Mouse (Mus musculus): ENCODE data around the gene 4930404N11Rik. TPM values are rescaled to one million over a fixed set of nuclear protein-coding genes. Genes with fewer than 3 reads are reported as not detected.

4930404N11Rik gene
- polyA plus RNA-seq, 1 experiment from 2014 or later: 16.5 TPM

- no peaks in the 10 kb centered on the region for H3K27me3 ChIP-seq (ENCODE audit: control insufficient read depth, insufficient read depth, low read length)
- no peak overlapping the region; the same call in 1 of the 2 replicates for H3K27ac ChIP-seq (replicated peaks)
- peaks cover 31% of the 10 kb centered on the region for H3K36me3 ChIP-seq (ENCODE audit: control insufficient read depth, insufficient read depth, low read length)
- peaks cover 20% of the 10 kb centered on the region for H3K4me1 ChIP-seq (replicated peaks; ENCODE audit: control insufficient read depth, insufficient read depth)
- TF ChIP-seq EP300 (optimal IDR thresholded peaks at IDR 0.05) (no peak), CTCF (IDR thresholded peaks at IDR 0.05; ENCODE audit: low read depth) (peak; percentile 5; the same call in 1 of the 2 replicates)
- ATAC-seq (ENCODE audit: low FRiP score, low TSS enrichment) (0 out of 2 replicates have a peak, but pooled peaks have one; percentile 14), DNase-seq (ENCODE audit: low spot score) (peak; percentile 74)
- peak overlapping the region; percentile 30; the same call in 1 of the 2 replicates for H3K4me2 ChIP-seq (replicated peaks; ENCODE audit: low read depth)
- H3K9ac ChIP-seq (ENCODE audit: low read length): no peak overlapping the region
- no peaks in the 10 kb centered on the region for H3K9me3 ChIP-seq (ENCODE audit: control insufficient read depth, low read length)
- H3K4me3 ChIP-seq (ENCODE audit: low read depth, low read length): no peak overlapping the region
- 35% methylated on average over 31 of the region's 31 CpGs for WGBS
Observed at GRCm38 (mm10) chr10:81407539-81408423, 42.2 kb upstream of the 4930404N11Rik start.

GRCm38 (mm10) chr10:81406504-81407440, 41.2 kb upstream of the 4930404N11Rik start:
- H3K4me1 ChIP-seq (replicated peaks; ENCODE audit: control insufficient read depth, insufficient read depth): peaks cover 15% of the 10 kb centered on the region
- no peak for ATAC-seq (ENCODE audit: low FRiP score, low TSS enrichment)

GRCm38 (mm10) chr10:81405588-81406201, 40.1 kb upstream of the 4930404N11Rik start:
- no peak overlapping the region for H3K4me2 ChIP-seq (replicated peaks; ENCODE audit: low read depth)
- no peak overlapping the region for H3K9ac ChIP-seq (ENCODE audit: low read length)
- H3K27me3 ChIP-seq (ENCODE audit: control insufficient read depth, insufficient read depth, low read length): no peaks in the 10 kb centered on the region
- H3K4me1 ChIP-seq (replicated peaks; ENCODE audit: control insufficient read depth, insufficient read depth): peaks cover 12% of the 10 kb centered on the region
- peaks cover 31% of the 10 kb centered on the region for H3K36me3 ChIP-seq (ENCODE audit: control insufficient read depth, insufficient read depth, low read length)
- no peak overlapping the region for H3K4me3 ChIP-seq (ENCODE audit: low read depth, low read length)
- H3K9me3 ChIP-seq (ENCODE audit: control insufficient read depth, low read length): no peaks in the 10 kb centered on the region
- DNase-seq (ENCODE audit: low spot score): peak; percentile 76
- no peak overlapping the region for H3K27ac ChIP-seq (replicated peaks)
- no peak for ATAC-seq (ENCODE audit: low FRiP score, low TSS enrichment)
- WGBS: 51% methylated on average over 13 of the region's 13 CpGs
- TF ChIP-seq EP300 (optimal IDR thresholded peaks at IDR 0.05) (no peak), CTCF (IDR thresholded peaks at IDR 0.05; ENCODE audit: low read depth) (peak; percentile 78)

More at GRCm38 (mm10) chr10:81406504-81407440, 41.2 kb upstream of the 4930404N11Rik start:
- Histone ChIP-seq H3K27me3 (ENCODE audit: control insufficient read depth, insufficient read depth, low read length) (no peaks in the 10 kb centered on the region), H3K4me3 (ENCODE audit: low read depth, low read length) (no peak overlapping the region), H3K9ac (ENCODE audit: low read length) (no peak overlapping the region), H3K27ac (replicated peaks) (no peak overlapping the region), H3K36me3 (ENCODE audit: control insufficient read depth, insufficient read depth, low read length) (peaks cover 31% of the 10 kb centered on the region), H3K4me2 (replicated peaks; ENCODE audit: low read depth) (peak overlapping the region; percentile 30; the same call in 1 of the 2 replicates), H3K9me3 (ENCODE audit: control insufficient read depth, low read length) (no peaks in the 10 kb centered on the region)
- WGBS: 54% methylated on average over 23 of the region's 24 CpGs
- no peak for DNase-seq (ENCODE audit: low spot score)
- no peak for TF ChIP-seq EP300 (optimal IDR thresholded peaks at IDR 0.05)
- no peak for TF ChIP-seq CTCF (IDR thresholded peaks at IDR 0.05; ENCODE audit: low read depth)

- Histone ChIP-seq H3K4me1 (replicated peaks; ENCODE audit: control insufficient read depth, insufficient read depth) (peaks cover 12% of the 10 kb centered on the region), H3K27ac (replicated peaks) (no peak overlapping the region), H3K4me3 (ENCODE audit: low read depth, low read length) (no peak overlapping the region), H3K9ac (ENCODE audit: low read length) (no peak overlapping the region), H3K9me3 (ENCODE audit: control insufficient read depth, low read length) (no peaks in the 10 kb centered on the region), H3K27me3 (ENCODE audit: control insufficient read depth, insufficient read depth, low read length) (no peaks in the 10 kb centered on the region), H3K36me3 (ENCODE audit: control insufficient read depth, insufficient read depth, low read length) (peaks cover 37% of the 10 kb centered on the region), H3K4me2 (replicated peaks; ENCODE audit: low read depth) (no peak overlapping the region)
- TF ChIP-seq EP300 (optimal IDR thresholded peaks at IDR 0.05) (no peak), CTCF (IDR thresholded peaks at IDR 0.05; ENCODE audit: low read depth) (no peak)
- WGBS: 63% methylated on average over 17 of the region's 18 CpGs
- DNase-seq (ENCODE audit: low spot score) (no peak), ATAC-seq (ENCODE audit: low FRiP score, low TSS enrichment) (no peak)
Observed at GRCm38 (mm10) chr10:81404720-81405119, 39.1 kb upstream of the 4930404N11Rik start.

- WGBS: 37% methylated on average over 9 of the region's 9 CpGs
- Histone ChIP-seq H3K27ac (replicated peaks) (no peak overlapping the region), H3K4me2 (replicated peaks; ENCODE audit: low read depth) (no peak overlapping the region), H3K27me3 (ENCODE audit: control insufficient read depth, insufficient read depth, low read length) (no peaks in the 10 kb centered on the region), H3K4me1 (replicated peaks; ENCODE audit: control insufficient read depth, insufficient read depth) (peaks cover 12% of the 10 kb centered on the region), H3K9me3 (ENCODE audit: control insufficient read depth, low read length) (no peaks in the 10 kb centered on the region), H3K9ac (ENCODE audit: low read length) (no peak overlapping the region), H3K4me3 (ENCODE audit: low read depth, low read length) (no peak overlapping the region), H3K36me3 (ENCODE audit: control insufficient read depth, insufficient read depth, low read length) (peaks cover 43% of the 10 kb centered on the region)
- DNase-seq (ENCODE audit: low spot score): no peak
- TF ChIP-seq CTCF (IDR thresholded peaks at IDR 0.05; ENCODE audit: low read depth): no peak
- no peak for TF ChIP-seq EP300 (optimal IDR thresholded peaks at IDR 0.05)
- no peak for ATAC-seq (ENCODE audit: low FRiP score, low TSS enrichment)
Observed at GRCm38 (mm10) chr10:81404082-81404481, 38.5 kb upstream of the 4930404N11Rik start.
